Mouse (Mus musculus) stomach, embryonic 16.5 days (tissue): ENCODE data around the gene Vstm2l. TPM values are rescaled to one million over a fixed set of nuclear protein-coding genes. Genes with fewer than 3 reads are reported as not detected.

Experiments
- ATAC-seq: fragments of 200-750 bp; cut with Nextera tagmentation; 2 replicates; pipeline ENCODE4 v1.8.0; 2017; ENCODE audit warnings: moderate number of reproducible peaks, moderate TSS enrichment; ENCODE audit not compliant: insufficient read depth, low FRiP score
- H3K27ac ChIP-seq: fragments of 300-500 bp; sonication (generic); 2 replicates; pipeline ENCODE4 v1.5.1; 2014; ENCODE audit warnings: low read length
- H3K27me3 ChIP-seq: fragments of 300-500 bp; sonication (generic); 2 replicates; pipeline ENCODE4 v1.6.1; 2014; ENCODE audit warnings: low read length, control low read depth, mixed read lengths; ENCODE audit not compliant: control insufficient read depth, insufficient read depth
- H3K36me3 ChIP-seq: fragments of 300-500 bp; sonication (generic); 2 replicates; pipeline ENCODE4 v1.6.1; 2014; ENCODE audit warnings: low read length; ENCODE audit not compliant: control insufficient read depth, insufficient read depth
- H3K4me1 ChIP-seq: fragments of 300-500 bp; sonication (generic); 2 replicates; pipeline ENCODE4 v1.6.1; 2014; ENCODE audit warnings: low read length, control low read depth, mixed read lengths; ENCODE audit not compliant: control insufficient read depth, insufficient read depth
- H3K4me2 ChIP-seq: fragments of 300-500 bp; sonication (generic); 2 replicates; pipeline ENCODE4 v1.6.1; 2014; ENCODE audit warnings: low read depth, low read length, mixed read lengths
- H3K4me3 ChIP-seq: fragments of 300-500 bp; sonication (generic); replicated peaks from 2 replicates; pipeline ENCODE4 v1.5.1; 2014; ENCODE audit warnings: mild to moderate bottlenecking, low read length
- H3K9ac ChIP-seq: fragments of 300-500 bp; sonication (generic); 2 replicates; pipeline ENCODE4 v1.6.1; 2014; ENCODE audit warnings: low read length
- H3K9me3 ChIP-seq: fragments of 300-500 bp; sonication (generic); replicated peaks from 2 replicates; pipeline ENCODE4 v1.6.1; 2016; ENCODE audit warnings: low read length, control low read depth; ENCODE audit not compliant: control insufficient read depth
- WGBS: fragments of 180-500 bp; shearing (Covaris S2); extraction: QIAGEN DNeasy Blood & Tissue Kit; methylation state at CpG from one replicate; pipeline ENCODE4 v1.1.7; 2014; 5-methylcytosine and 5-hydroxymethylcytosine counted together
- polyA plus RNA-seq: library from polyadenylated mRNA; unstranded; fragments of >200 nt; fragmentation: Nextera tagmentation; extraction: Ambion mirVana; gene quantifications from 2 replicates; pipeline ENCODE4 v1.2.1, GENCODE M21; 2015

Vstm2l gene
- polyA plus RNA-seq: 0.19 TPM in 1 of 2 replicates, not detected in the other

DNA sequence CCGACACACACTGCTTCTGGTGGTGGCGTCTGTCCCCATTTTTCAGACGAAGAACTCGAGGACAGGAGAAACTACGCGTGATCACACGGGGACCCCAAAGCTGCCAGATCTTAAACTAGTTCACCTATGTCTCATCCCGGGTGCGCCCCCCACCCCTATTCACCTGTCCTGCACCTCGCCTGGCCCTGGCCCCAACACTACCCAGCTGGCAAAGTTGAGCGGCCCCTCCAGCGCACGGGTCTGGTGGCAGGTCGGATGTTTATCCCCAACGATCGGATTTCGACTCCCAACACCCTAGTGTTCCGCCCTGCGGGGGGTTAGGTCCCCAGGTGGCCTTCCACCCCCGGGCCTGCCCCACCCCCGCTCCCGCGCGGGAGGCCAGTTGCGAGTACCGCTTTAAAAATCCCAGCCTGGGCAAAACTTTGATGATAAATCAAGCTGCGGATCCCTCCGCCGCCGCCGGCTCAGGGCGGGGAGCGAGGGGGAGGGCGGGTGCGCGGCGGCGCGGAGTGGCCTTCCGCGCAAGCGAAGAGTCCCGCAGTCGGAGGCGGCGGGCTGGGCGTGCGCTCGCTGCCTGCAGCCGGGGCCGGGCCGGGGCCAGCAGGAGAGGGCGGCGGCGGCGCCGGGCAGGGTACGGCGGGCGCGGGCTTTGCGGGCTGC, at the start of gene Vstm2l:
Gene Vstm2l, plus strand, starts transcription at position 549 of the 660 bp plus-strand sequence.
- WGBS: 4% methylated on average over 62 of the region's 62 CpGs

DNA sequence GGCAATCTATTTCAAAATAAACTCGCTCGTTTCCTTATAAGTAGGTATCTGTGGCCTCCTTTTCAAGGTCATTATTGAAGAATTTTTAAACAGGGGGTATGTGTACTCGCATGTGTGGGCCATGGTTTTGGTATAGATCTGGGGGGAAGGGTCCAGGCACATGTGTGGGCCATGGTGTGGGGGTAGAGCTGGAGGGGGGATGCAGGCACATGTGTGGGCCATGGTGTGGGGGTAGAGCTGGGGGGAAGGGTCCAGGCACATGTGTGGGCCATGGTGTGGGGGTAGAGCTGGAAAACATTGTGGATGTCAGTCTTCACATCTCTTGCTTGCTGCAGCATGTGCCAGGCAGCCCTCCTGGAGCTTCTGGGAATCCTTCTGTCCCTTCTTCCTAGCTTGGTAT, 47.3 kb upstream of the Vstm2l start:
- ATAC-seq: no peak
- H3K9ac ChIP-seq: no peak overlapping the region
- no peak overlapping the region for H3K4me2 ChIP-seq
- WGBS: 74% methylated on average over 3 of the region's 3 CpGs
- H3K27ac ChIP-seq: no peak overlapping the region
- no peak overlapping the region for H3K4me3 ChIP-seq
- H3K36me3 ChIP-seq: 0 out of 2 replicates have a peak, but pooled peaks cover 4% of the 10 kb centered on the region
- H3K9me3 ChIP-seq: no peaks in the 10 kb centered on the region
- H3K27me3 ChIP-seq: no peaks in the 10 kb centered on the region
- H3K4me1 ChIP-seq: no peaks in the 10 kb centered on the region

More for the DNA sequence above, at the start of gene Vstm2l:
- no peak for ATAC-seq
- Histone ChIP-seq H3K4me3 (peak within 1 kb of the TSS; percentile 31), H3K27ac (no peak within 1 kb of the TSS), H3K4me1 (peaks cover 3% of the 10 kb centered on the region; the same call in 1 of the 2 replicates), H3K27me3 (peaks cover 46% of the 10 kb centered on the region), H3K9ac (no peak within 1 kb of the TSS), H3K4me2 (peak within 1 kb of the TSS; percentile 39; the same call in 1 of the 2 replicates), H3K9me3 (no peaks in the 10 kb centered on the region), H3K36me3 (no peaks in the 10 kb centered on the region)

DNA sequence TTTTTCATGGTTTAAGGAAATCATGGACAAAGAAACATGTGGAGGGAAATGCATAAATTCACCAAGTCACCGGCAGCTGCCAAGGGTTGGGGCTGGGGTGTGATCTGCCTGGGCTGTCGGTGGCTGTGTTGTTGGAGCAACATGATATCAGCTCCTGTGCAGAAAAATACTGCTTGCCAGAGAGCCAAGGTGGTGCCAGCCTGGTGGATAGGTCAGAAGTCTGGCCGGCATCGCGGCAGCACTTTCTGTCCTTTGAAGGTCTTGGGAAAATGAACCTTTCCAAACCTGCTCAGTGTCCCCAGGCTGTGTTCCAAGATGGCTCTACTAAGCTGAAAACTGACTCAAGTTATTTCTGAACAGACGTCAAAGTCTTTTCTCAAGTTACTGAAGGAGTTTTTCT, 44.2 kb upstream of the Vstm2l start:
- Histone ChIP-seq H3K4me3 (no peak overlapping the region), H3K9me3 (no peaks in the 10 kb centered on the region), H3K36me3 (0 out of 2 replicates have a peak, but pooled peaks cover 4% of the 10 kb centered on the region), H3K27me3 (no peaks in the 10 kb centered on the region), H3K27ac (no peak overlapping the region), H3K4me2 (no peak overlapping the region), H3K9ac (no peak overlapping the region), H3K4me1 (no peaks in the 10 kb centered on the region)
- ATAC-seq: no peak
- WGBS: 72% methylated on average over 6 of the region's 6 CpGs

DNA sequence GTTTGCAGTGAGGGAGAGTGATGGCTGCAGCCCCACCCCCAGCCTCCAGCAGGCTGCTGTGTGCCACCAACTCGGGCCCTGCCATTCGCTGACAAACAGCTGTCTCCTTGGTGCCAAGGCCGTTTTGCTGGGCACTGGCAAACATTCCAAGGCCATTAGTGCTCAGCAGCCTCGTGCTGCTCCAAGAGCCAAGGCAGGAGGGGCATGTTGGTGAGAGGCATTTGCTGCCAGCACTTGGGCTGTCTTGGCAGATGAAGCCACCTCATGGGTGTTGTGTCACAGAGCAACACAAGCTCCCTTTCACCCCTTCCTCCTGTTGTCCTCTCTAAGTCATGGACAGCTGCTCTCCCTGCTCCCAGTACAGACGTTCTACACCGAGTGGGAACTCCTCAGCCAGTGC, 41.2 kb upstream of the Vstm2l start:
- 71% methylated on average over 6 of the region's 6 CpGs for WGBS
- ATAC-seq: no peak
- Histone ChIP-seq H3K4me2 (no peak overlapping the region), H3K4me3 (no peak overlapping the region), H3K9me3 (no peaks in the 10 kb centered on the region), H3K27ac (no peak overlapping the region), H3K36me3 (0 out of 2 replicates have a peak, but pooled peaks cover 4% of the 10 kb centered on the region), H3K4me1 (no peaks in the 10 kb centered on the region), H3K27me3 (no peaks in the 10 kb centered on the region), H3K9ac (no peak overlapping the region)

DNA sequence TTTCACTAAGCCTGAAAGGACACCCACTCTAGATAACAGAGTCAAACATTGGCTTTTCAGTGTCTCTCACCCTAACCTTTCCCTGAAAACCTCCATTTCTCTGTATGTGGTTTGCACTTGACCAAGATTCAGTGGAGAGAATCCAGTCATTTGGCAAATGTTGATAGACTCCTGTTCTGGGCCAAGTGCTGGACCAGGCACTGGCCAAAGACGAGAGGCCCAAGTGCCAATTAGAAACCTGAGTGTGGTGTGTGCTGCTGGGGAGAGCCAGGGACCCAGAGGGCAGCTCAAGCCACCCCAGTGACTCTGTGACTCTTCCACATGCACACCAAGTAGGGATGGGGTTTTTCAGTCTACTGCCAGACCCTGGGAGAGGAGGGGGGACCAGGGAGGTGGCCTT, 40.8 kb upstream of the Vstm2l start:
- Histone ChIP-seq H3K27me3 (no peaks in the 10 kb centered on the region), H3K4me1 (no peaks in the 10 kb centered on the region), H3K27ac (no peak overlapping the region), H3K4me2 (no peak overlapping the region), H3K9ac (no peak overlapping the region), H3K36me3 (0 out of 2 replicates have a peak, but pooled peaks cover 4% of the 10 kb centered on the region), H3K9me3 (no peaks in the 10 kb centered on the region), H3K4me3 (no peak overlapping the region)
- no peak for ATAC-seq
- WGBS: 78% methylated on average over 1 of the region's 1 CpGs

DNA sequence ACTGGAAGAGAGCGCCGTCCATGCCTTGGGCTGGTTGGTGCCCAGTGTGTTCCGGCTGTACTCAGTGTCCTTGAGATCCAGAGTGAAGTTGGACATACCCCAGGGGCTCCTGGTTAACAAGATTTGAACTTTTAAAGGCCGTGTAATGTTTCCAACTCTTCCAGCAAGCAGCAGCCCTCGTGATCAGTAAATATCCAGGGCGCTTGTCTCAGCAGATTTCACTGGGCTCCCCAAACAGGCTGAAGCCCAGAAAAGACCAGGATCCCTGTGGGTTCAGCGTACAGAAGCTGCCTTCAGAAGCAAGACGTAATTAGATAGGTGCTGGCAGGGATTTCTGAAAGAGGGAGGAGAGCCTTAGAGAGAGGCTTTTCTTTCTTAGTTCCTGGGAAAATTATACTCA, 39.3 kb upstream of the Vstm2l start:
- Histone ChIP-seq H3K27me3 (no peaks in the 10 kb centered on the region), H3K9me3 (no peaks in the 10 kb centered on the region), H3K9ac (no peak overlapping the region), H3K27ac (no peak overlapping the region), H3K36me3 (0 out of 2 replicates have a peak, but pooled peaks cover 4% of the 10 kb centered on the region), H3K4me2 (no peak overlapping the region), H3K4me1 (no peaks in the 10 kb centered on the region), H3K4me3 (no peak overlapping the region)
- no peak for ATAC-seq
- WGBS: 79% methylated on average over 8 of the region's 8 CpGs

DNA sequence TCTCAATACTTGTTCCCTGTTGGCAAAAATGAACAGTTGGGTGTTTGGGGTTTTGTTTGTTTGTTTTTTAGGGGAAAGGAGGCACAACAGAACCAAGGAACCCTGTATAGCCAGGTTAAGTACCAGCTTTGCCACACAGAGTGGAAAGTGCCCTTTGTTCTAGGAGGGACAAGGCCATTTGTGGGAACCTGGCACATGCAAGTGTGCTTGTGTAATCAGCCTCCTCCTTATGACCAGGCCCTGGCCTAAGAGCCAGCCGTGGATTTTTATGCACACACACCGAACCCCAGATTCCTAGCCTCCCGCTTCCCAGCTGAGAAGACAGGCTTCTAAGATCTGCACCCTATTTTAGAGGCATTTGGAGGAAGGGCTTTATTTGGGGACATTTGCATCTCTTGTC, 37.1 kb upstream of the Vstm2l start:
- Histone ChIP-seq H3K4me1 (no peaks in the 10 kb centered on the region), H3K27me3 (no peaks in the 10 kb centered on the region), H3K4me2 (no peak overlapping the region), H3K4me3 (no peak overlapping the region), H3K9ac (no peak overlapping the region), H3K9me3 (no peaks in the 10 kb centered on the region), H3K36me3 (no peaks in the 10 kb centered on the region), H3K27ac (no peak overlapping the region)
- ATAC-seq: no peak
- WGBS: 83% methylated on average over 3 of the region's 3 CpGs

DNA sequence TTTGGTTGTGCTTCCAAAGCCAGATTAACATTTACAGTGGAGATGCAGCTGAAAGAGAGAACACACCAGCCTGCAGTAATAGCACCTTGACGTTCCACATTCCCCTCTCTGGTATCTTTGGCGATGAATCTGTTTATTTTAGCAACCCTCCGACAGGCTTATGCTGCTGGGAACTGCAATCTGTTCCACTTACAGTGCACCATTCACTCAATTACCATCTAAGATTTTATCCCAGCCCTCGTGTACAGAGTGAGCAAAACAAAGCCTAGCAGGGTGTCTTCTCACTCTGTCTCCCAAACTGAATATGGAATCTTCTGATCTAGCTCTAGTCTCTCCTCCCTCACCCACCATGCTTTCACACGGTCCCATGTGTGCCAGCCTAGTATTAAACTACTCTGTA, 36.5 kb upstream of the Vstm2l start:
- 40% methylated on average over 5 of the region's 5 CpGs for WGBS
- no peaks in the 10 kb centered on the region for H3K9me3 ChIP-seq

DNA sequence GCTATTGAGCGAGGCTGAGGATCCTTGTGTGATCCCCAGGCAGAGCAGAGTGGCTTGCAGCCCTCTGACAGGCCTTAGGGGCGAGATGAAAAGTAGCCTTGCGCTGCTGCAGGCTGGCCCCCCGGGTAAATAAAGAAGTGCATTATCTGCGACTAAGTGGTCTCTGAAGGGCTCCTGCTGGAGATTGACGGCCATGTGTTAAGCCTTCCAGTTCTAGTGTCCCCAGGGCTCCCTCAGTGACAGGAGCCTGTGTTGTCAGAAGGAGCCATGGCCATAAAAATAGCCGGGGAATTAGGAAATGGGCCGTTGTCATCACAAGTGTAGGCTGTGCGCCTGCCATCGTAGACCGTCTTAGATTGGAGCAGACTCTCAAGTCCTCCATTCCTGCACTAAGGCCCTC, 32.5 kb upstream of the Vstm2l start:
- no peak overlapping the region for H3K4me3 ChIP-seq
- no peaks in the 10 kb centered on the region for H3K4me1 ChIP-seq
- H3K9ac ChIP-seq: no peak overlapping the region
- no peaks in the 10 kb centered on the region for H3K36me3 ChIP-seq
- 41% methylated on average over 11 of the region's 11 CpGs for WGBS
- no peak overlapping the region for H3K4me2 ChIP-seq
- no peaks in the 10 kb centered on the region for H3K9me3 ChIP-seq
- ATAC-seq: no peak
- H3K27ac ChIP-seq: no peak overlapping the region
- H3K27me3 ChIP-seq: no peaks in the 10 kb centered on the region

More for the DNA sequence above, 36.5 kb upstream of the Vstm2l start:
- no peak overlapping the region for H3K9ac ChIP-seq
- H3K27ac ChIP-seq: no peak overlapping the region
- H3K4me2 ChIP-seq: no peak overlapping the region
- no peaks in the 10 kb centered on the region for H3K36me3 ChIP-seq
- no peak overlapping the region for H3K4me3 ChIP-seq
- no peak for ATAC-seq
- no peaks in the 10 kb centered on the region for H3K27me3 ChIP-seq
- H3K4me1 ChIP-seq: no peaks in the 10 kb centered on the region
